Mouse (Mus musculus) monocyte, adult 59 days (primary cell): ENCODE data around the gene Nme2. TPM values are rescaled to one million over a fixed set of nuclear protein-coding genes. Genes with fewer than 3 reads are reported as not detected.

Source experiments
- total RNA-seq, 2 experiments: library from RNA; stranded (reverse); gene quantifications; one replicate each; pipeline ENCODE4 v1.2.4; 2023

The Nme2 gene
- 100 to 1,000 TPM; 198 to 221 TPM for total RNA-seq

DNA sequence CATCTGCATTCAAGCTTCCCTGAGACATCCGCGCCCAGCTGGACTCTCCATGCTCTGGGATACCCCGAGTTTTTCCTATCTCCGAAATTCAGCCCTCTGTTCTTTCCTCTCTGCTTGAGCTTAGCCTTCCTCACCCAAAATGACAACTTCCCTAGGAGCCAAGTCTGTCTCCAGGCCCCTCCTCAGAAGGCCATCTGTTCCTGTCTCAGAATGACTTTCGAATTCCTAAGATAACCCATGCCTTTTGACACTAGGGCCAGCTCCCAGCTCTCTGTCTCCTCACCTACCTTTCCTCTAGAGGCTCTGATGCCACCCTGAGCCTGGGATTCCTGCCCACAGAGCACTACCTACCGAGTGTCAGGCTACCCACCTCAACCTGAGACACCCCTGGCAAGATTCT lies at the start of gene Nme2:
Gene Nme2 (minus strand): TSS at position 101 of the 400 bp plus-strand sequence.

DNA sequence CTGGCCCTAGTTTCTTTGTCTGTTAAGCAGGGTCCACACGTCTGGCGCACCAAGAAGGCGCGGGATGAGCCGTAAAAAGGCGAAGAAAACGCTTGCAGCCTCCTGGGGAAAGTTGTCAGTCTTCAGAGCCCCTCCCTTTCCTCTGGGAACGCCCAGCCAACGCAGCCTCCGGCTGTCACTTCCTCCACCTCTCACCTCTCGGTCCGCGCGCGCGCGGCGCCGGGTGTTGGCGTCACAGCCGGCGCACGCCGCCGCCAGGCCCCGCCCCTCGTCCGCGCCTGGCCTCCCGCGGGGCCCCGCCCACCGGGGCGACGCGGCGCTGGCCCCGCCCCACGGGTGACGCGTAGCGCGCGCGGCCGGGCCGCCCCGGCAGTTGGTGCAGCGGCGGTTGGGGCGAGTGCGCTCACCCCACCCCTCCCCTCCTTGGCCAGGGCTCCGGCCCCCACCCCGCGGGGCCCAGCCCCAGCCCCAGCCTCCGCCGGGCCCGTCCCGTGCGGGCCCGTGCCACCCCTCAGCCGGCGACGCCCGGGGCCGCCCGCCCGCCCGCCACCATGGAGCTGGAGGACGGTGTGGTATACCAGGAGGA lies 39.8 kb upstream of the Nme2 start, which contains the start of gene Spag9:
Gene Spag9 (plus strand): TSS at position 372 of the 586 bp plus-strand sequence.

GRCm38 (mm10) chr11:93968005-93968847 lies 12.2 kb upstream of the Nme2 start, which contains the start of the genes Gm20390 and Nme1:
Gm20390 (minus strand) TSS chr11:93968293.
Nme1 (minus strand) TSS chr11:93968521.

Other genes starting within 250 kb of the Nme2 start
- gene Utp18, start 70.5 kb downstream of the Nme2 start, total RNA-seq, result 10 to 100 TPM; 47.0 to 48.7 TPM
- gene Mbtd1, start 70.4 kb downstream of the Nme2 start, total RNA-seq, result 10 to 100 TPM; 77.2 to 98.3 TPM
- gene Gm20390, start 12.0 kb upstream of the Nme2 start, total RNA-seq, result 10 to 100 TPM; 35.5 to 38.2 TPM
- gene Nme1, start 12.3 kb upstream of the Nme2 start, total RNA-seq, result 10 to 100 TPM; 12.8 to 23.7 TPM
- gene Spag9, start 39.8 kb upstream of the Nme2 start, total RNA-seq, result 100 to 1,000 TPM; 149 to 199 TPM